Mouse (Mus musculus) ES-Bruce4 (cell line): ENCODE results near the gene Prss33. TPM values are rescaled to one million over a fixed set of nuclear protein-coding genes. Genes with fewer than 3 reads are reported as not detected.
A peak's percentile ranks its signal among the peaks of the same experiment; 100 is the strongest.

Experiments
- H3K27ac ChIP-seq: 2 replicates; pipeline ENCODE4 v1.5.1; 2012; ENCODE audit warnings: low read length, inconsistent platforms; ENCODE audit not compliant: insufficient read depth
- H3K27me3 ChIP-seq: 2 replicates; pipeline ENCODE4 v1.6.1; 2012; ENCODE audit warnings: mild to moderate bottlenecking, low read length, inconsistent platforms; ENCODE audit not compliant: control insufficient read depth, poor library complexity, insufficient read depth, severe bottlenecking
- H3K36me3 ChIP-seq: 2 replicates; pipeline ENCODE4 v1.6.1; 2012; ENCODE audit warnings: inconsistent platforms, mild to moderate bottlenecking, low read length, moderate library complexity; ENCODE audit not compliant: control insufficient read depth, poor library complexity, insufficient read depth, severe bottlenecking
- H3K4me1 ChIP-seq: one replicate; pipeline ENCODE4 v1.8.1; 2011; ENCODE audit warnings: low read length; ENCODE audit not compliant: control insufficient read depth, insufficient read depth
- H3K4me3 ChIP-seq: 2 replicates; pipeline ENCODE4 v1.5.1; 2011; ENCODE audit warnings: low read depth, mild to moderate bottlenecking, low read length
- H3K9ac ChIP-seq: 2 replicates; pipeline ENCODE4 v1.6.1; 2012; ENCODE audit warnings: low read depth, mild to moderate bottlenecking, inconsistent platforms; ENCODE audit not compliant: poor library complexity, severe bottlenecking
- H3K9me3 ChIP-seq: replicated peaks from 2 replicates; pipeline ENCODE4 v1.6.1; 2012; ENCODE audit warnings: mild to moderate bottlenecking, low read length, inconsistent platforms; ENCODE audit not compliant: control insufficient read depth, poor library complexity, insufficient read depth, severe bottlenecking
- CTCF ChIP-seq: IDR thresholded peaks from one replicate; pipeline ENCODE4 v1.8.1; 2011; ENCODE audit warnings: low read depth, low read length
- EP300 ChIP-seq: IDR thresholded peaks from 2 replicates; pipeline ENCODE4 v1.6.1; 2011; ENCODE audit warnings: low read depth, low read length; ENCODE audit not compliant: insufficient read depth
- POLR2A ChIP-seq: IDR thresholded peaks from one replicate; pipeline ENCODE4 v1.8.1; 2011; ENCODE audit warnings: low read length; ENCODE audit not compliant: insufficient read depth
- polyA plus RNA-seq: library from polyadenylated mRNA; stranded (reverse); fragments of >200 nt; gene quantifications from 2 replicates; pipeline ENCODE4 v1.2.4, GENCODE M21; 2011; ENCODE audit warnings: low read depth; ENCODE audit not compliant: missing spikeins, insufficient read depth, insufficient read length

The Prss33 gene
- polyA plus RNA-seq, 1 experiment, result 2.0 TPM

DNA sequence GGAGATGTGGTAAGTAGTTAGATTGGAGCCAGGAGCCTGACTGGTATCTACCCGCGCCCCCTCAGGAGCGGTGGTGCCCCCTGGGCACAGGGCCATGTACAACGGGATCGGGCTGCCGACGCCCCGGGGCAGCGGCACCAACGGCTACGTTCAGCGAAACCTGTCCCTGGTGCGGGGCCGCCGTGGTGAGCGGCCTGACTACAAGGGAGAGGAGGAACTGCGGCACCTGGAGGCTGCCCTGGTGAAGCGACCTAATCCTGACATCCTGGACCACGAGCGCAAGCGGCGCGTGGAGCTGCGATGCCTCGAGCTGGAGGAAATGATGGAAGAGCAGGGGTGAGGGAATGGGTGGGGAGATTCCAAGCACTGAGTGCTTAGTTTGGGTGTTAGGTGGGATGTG is 29.0 kb downstream of the Prss33 start:
- Histone ChIP-seq H3K4me3 (peak overlapping the region; percentile 59), H3K4me1 (no peaks in the 10 kb centered on the region), H3K27me3 (no peaks in the 10 kb centered on the region), H3K9ac (peak overlapping the region; percentile 67), H3K27ac (no peak overlapping the region), H3K9me3 (peaks cover 4% of the 10 kb centered on the region), H3K36me3 (peaks cover 48% of the 10 kb centered on the region)
- TF ChIP-seq CTCF (peak; percentile 42), POLR2A (no peak), EP300 (no peak)

DNA sequence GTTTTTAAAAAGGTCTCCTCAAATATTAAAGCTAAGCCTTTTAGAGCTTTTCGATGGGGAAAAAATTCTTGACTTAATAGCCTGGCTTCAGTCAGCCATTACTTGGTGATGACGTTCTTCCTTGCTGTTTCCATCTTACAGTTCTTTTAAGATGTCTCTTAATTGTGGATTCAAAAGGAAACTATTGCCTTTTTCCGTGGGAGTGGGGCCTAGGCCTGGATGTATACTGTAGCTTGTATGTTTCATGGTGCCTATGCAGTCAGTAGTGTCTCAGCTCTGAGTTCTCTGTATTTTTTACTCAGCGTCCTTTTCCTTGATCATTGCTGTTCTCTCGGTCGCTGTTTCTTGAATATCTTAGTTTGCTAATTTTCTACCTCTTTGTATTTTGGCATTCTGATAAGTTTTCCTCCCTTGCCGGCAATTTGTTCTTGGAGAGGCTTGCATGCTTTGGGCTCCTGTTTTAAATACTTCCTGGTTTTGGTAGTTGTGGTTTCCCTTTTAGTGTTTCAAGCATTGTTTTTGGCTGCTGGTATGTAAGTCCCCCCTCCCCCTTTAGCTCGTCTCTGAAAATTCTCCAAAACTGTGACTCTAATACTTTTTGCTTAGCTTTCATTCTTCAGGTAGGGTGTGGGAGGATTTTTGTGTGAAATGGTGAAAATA is 31.3 kb downstream of the Prss33 start:
- Histone ChIP-seq H3K4me3 (peak overlapping the region; percentile 95), H3K27ac (0 out of 2 replicates have a peak overlapping the region, but pooled peaks have one; percentile 39), H3K4me1 (no peaks in the 10 kb centered on the region), H3K27me3 (no peaks in the 10 kb centered on the region), H3K9me3 (no peaks in the 10 kb centered on the region), H3K9ac (peak overlapping the region; percentile 98), H3K36me3 (peaks cover 25% of the 10 kb centered on the region)
- no peak for TF ChIP-seq EP300
- no peak for TF ChIP-seq CTCF
- no peak for TF ChIP-seq POLR2A

DNA sequence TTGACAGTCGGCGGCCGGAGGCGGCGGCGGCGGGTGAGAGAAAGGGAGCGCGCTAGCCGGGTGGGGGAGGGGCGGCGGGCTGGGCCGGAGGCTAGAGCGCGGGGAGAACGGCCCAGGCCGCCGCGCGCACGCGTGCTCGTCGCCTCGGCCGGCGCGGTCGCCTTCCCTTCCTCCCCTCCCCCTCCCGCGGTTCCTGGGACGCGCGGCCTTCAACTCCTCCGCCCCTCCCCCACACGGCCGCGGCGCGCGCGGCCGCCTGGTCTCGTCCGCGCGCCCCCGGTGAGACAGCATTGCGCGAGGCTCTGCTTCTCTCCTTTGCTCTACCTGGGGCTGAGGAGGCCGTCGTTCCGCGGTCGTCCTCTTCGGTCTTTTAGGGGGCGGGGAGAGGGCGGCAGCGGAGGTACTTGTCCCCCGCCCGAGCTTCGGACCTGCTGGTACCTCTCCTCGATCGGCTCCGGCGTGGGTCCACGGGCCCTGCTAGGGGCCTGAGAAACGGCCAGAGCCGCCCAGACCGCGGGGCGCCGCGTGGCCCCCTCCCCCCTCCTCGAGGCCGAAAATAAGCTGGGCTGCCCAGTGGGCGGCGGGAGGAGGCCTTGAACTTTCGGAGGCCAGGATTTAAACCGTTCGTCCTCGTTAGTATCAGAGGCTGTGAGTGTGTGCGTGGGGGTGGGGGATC is 32.4 kb downstream of the Prss33 start:
- TF ChIP-seq CTCF (no peak), POLR2A (no peak), EP300 (no peak)
- H3K4me1 ChIP-seq, result no peaks in the 10 kb centered on the region
- peaks cover 14% of the 10 kb centered on the region for H3K36me3 ChIP-seq
- H3K4me3 ChIP-seq, result peak overlapping the region; percentile 95
- peak overlapping the region; percentile 82 for H3K27ac ChIP-seq
- no peaks in the 10 kb centered on the region for H3K27me3 ChIP-seq
- H3K9me3 ChIP-seq, result no peaks in the 10 kb centered on the region
- H3K9ac ChIP-seq, result peak overlapping the region; percentile 98

DNA sequence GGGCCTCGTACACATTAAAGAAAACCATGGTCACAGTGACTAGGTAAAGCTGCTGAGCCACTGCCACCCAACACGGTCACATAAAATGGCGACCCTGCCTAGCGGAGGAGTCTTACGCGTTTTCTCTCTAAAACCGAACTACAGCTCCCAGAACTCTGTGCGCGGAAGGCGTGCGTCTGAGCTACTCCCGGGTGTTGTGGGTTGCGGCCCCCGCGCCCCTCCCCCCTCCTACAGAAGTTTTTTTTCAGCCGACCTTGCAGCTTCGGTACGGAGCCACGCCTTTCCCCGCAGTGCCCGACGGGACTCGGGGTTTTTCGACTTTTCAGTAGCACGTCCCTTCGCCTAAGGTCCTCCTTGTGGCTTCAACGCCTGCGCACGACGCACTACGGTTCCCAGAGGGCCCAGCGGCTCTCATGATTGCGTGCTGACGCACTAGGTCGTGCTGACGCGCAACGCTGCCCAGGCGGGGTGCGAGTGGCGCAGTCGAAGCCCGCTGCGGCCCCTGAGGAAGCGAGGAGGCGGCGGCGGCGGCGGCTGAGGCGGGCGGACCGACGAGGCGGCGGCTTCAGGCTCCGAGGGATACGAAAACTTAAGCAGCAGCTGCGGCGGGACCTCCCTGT is 33.0 kb downstream of the Prss33 start:
- H3K36me3 ChIP-seq, result peaks cover 8% of the 10 kb centered on the region
- TF ChIP-seq EP300, result no peak
- TF ChIP-seq POLR2A, result no peak
- TF ChIP-seq CTCF, result no peak

DNA sequence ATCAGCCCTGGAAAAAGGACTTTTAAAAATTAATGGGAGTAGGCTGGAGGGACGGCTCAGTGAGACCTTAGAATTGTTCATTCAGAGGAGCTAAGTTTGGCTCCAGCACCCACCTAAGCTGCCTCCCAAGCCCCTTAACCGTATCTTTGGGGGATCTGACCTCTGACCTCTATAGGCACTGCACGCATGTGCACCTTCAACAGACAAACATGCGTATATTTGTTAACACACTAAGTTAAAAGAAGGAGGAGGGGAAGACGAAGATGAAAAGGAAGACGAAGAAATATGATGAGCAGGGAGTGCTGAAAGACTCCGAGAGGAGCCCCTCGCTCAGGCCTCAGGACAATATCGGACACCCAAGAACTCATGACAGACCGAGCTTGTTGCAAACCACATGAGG is 34.2 kb downstream of the Prss33 start:
- TF ChIP-seq POLR2A (no peak), EP300 (no peak), CTCF (no peak)
- Histone ChIP-seq H3K4me1 (no peaks in the 10 kb centered on the region), H3K27ac (peak overlapping the region; percentile 74; the same call in 1 of the 2 replicates), H3K27me3 (no peaks in the 10 kb centered on the region), H3K36me3 (no peaks in the 10 kb centered on the region; the same call in 1 of the 2 replicates), H3K9ac (peak overlapping the region; percentile 89; the same call in 1 of the 2 replicates), H3K9me3 (no peaks in the 10 kb centered on the region), H3K4me3 (peak overlapping the region; percentile 1)

More for the DNA sequence above, 33.0 kb downstream of the Prss33 start:
- H3K9me3 ChIP-seq, result no peaks in the 10 kb centered on the region
- peak overlapping the region; percentile 95 for H3K4me3 ChIP-seq
- H3K9ac ChIP-seq, result peak overlapping the region; percentile 98
- no peaks in the 10 kb centered on the region for H3K4me1 ChIP-seq
- peak overlapping the region; percentile 74 for H3K27ac ChIP-seq
- H3K27me3 ChIP-seq, result no peaks in the 10 kb centered on the region

DNA sequence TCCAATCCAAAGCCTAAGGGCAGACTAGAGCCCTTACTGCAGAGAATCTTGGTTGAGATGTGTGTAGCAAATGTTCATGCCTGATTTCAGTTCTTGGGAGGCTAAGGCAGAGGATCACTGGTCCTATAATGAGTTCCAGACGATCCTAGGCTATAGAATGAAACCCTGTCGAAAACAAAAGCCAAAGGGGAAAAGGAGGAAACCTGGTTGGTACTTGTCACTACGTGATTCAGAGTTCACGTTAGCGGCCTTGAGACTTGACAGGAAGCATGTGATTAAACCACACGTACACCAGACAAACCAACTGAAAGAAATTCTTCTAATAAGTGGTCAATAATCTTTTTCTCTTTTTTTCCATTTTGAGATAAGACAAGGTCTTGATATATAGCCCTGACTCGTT is 38.5 kb downstream of the Prss33 start:
- Histone ChIP-seq H3K4me1 (no peaks in the 10 kb centered on the region), H3K9me3 (no peaks in the 10 kb centered on the region), H3K4me3 (no peak overlapping the region), H3K36me3 (no peaks in the 10 kb centered on the region; the same call in 1 of the 2 replicates), H3K9ac (no peak overlapping the region), H3K27me3 (no peaks in the 10 kb centered on the region), H3K27ac (no peak overlapping the region)
- TF ChIP-seq POLR2A (no peak), CTCF (no peak), EP300 (no peak)
